Mouse (Mus musculus) cortical plate, adult 2 months (tissue): ENCODE data around the gene Elmod3.

ENCODE experiments used
- CTCF ChIP-seq: fragments of 200-500 bp; IDR thresholded peaks from 2 replicates; pipeline ENCODE4 v1.5.1; 2011; ENCODE audit warnings: mild to moderate bottlenecking, control low read depth, low read length; ENCODE audit not compliant: insufficient read depth; ENCODE audit errors: extremely low read depth
- POLR2A ChIP-seq: fragments of 200-500 bp; IDR thresholded peaks from 2 replicates; pipeline ENCODE4 v1.6.1; 2011; ENCODE audit warnings: mild to moderate bottlenecking, low read length, control low read depth; ENCODE audit not compliant: insufficient read depth; ENCODE audit errors: extremely low read depth

- TF ChIP-seq CTCF, result no peak
- TF ChIP-seq POLR2A, result no peak
These were observed 22.2 kb downstream of the Elmod3 start for GRCm38 (mm10) chr6:72576041-72576440.
